Mouse (Mus musculus): ENCODE measurements around the gene Nr4a1. TPM values are rescaled to one million over a fixed set of nuclear protein-coding genes. Genes with fewer than 3 reads are reported as not detected.

The Nr4a1 gene
- total and polyA plus RNA-seq, 2 experiments from 2014 or later: 8.6 to 56.0 TPM

DNA sequence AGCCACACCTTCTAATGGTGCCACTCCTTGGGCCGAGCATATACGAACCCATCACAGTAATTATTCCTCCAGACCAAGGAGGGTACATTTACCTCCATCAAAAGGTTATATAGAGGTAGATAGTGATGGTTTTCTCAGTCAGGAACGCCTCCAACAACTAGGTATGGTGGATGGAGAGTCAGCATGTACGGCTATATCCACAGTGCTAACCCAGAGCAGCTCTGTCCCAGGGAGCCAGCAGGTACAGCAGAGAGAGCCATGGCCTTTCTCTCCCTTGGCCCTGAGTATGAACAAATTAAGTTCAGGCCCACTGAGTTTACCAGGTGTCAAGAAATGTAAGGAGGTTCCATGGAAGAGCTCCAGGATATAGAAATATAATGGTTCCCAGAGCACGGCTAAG, 2.1 kb upstream of the Nr4a1 start:
- no peak overlapping the region for H3K9ac ChIP-seq (replicated peaks; ENCODE audit: low read depth, low read length)
- no peak for ATAC-seq (ENCODE audit: insufficient read depth, low read depth)
- no peak for TF ChIP-seq CTCF (IDR thresholded peaks at IDR 0.05; ENCODE audit: low read depth)
- no peak for TF ChIP-seq EP300 (IDR thresholded peaks at IDR 0.05; ENCODE audit: low read depth)
- WGBS: 88% methylated on average over 5 of the region's 5 CpGs
- H3K4me1 ChIP-seq (ENCODE audit: control insufficient read depth, insufficient read depth): peaks cover 49% of the 10 kb centered on the region
- no peak overlapping the region for H3K4me2 ChIP-seq (ENCODE audit: low read depth, low read length)
- no peak overlapping the region for H3K4me3 ChIP-seq (ENCODE audit: low read depth, low read length)
- no peaks in the 10 kb centered on the region for H3K27me3 ChIP-seq (ENCODE audit: control insufficient read depth, insufficient read depth, low read length)
- H3K27ac ChIP-seq (ENCODE audit: low read depth): no peak overlapping the region
- DNase-seq (ENCODE audit: low spot score): no peak
- H3K9me3 ChIP-seq (replicated peaks; ENCODE audit: control insufficient read depth, low read length): no peaks in the 10 kb centered on the region
- no peaks in the 10 kb centered on the region for H3K36me3 ChIP-seq (replicated peaks; ENCODE audit: control insufficient read depth, insufficient read depth, low read length)

GRCm38 (mm10) chr15:101252614-101253013, 1.5 kb upstream of the Nr4a1 start:
- 78% methylated on average over 6 of the region's 6 CpGs for WGBS
- no peak overlapping the region for H3K9ac ChIP-seq (replicated peaks; ENCODE audit: low read depth, low read length)
- TF ChIP-seq EP300 (IDR thresholded peaks at IDR 0.05; ENCODE audit: low read depth) (no peak), CTCF (IDR thresholded peaks at IDR 0.05; ENCODE audit: low read depth) (no peak)
- H3K36me3 ChIP-seq (replicated peaks; ENCODE audit: control insufficient read depth, insufficient read depth, low read length): no peaks in the 10 kb centered on the region
- no peak overlapping the region for H3K4me3 ChIP-seq (ENCODE audit: low read depth, low read length)
- peaks cover 45% of the 10 kb centered on the region for H3K4me1 ChIP-seq (ENCODE audit: control insufficient read depth, insufficient read depth)
- no peak overlapping the region for H3K4me2 ChIP-seq (ENCODE audit: low read depth, low read length)
- H3K27ac ChIP-seq (ENCODE audit: low read depth): no peak overlapping the region
- no peaks in the 10 kb centered on the region for H3K27me3 ChIP-seq (ENCODE audit: control insufficient read depth, insufficient read depth, low read length)
- H3K9me3 ChIP-seq (replicated peaks; ENCODE audit: control insufficient read depth, low read length): no peaks in the 10 kb centered on the region
- DNase-seq (ENCODE audit: low spot score): no peak
- no peak for ATAC-seq (ENCODE audit: insufficient read depth, low read depth)

DNA sequence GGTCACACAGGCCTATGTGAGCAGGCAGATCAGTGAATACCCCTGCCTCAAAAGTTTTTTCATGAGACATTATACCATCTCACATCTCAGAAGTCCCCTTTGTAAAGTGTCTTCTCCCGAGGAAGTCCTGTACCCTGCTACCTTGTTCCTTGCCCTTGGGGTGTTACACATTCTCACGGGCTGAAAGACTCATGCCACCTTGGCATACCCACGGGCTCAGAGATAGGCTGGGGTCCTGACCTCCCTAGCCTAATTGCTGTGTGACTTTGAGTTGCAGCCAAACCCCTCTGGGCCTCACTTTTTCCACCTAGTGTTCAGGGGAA, 545 bp upstream of the Nr4a1 start:
- TF ChIP-seq EP300 (IDR thresholded peaks at IDR 0.05; ENCODE audit: low read depth) (no peak), CTCF (IDR thresholded peaks at IDR 0.05; ENCODE audit: low read depth) (no peak)
- 27% methylated on average over 3 of the region's 3 CpGs for WGBS
- no peak overlapping the region for H3K9ac ChIP-seq (replicated peaks; ENCODE audit: low read depth, low read length)
- H3K4me2 ChIP-seq (ENCODE audit: low read depth, low read length): peak overlapping the region; percentile 89
- peak overlapping the region; percentile 70; the same call in 1 of the 2 replicates for H3K27ac ChIP-seq (ENCODE audit: low read depth)
- DNase-seq (ENCODE audit: low spot score): no peak
- H3K4me1 ChIP-seq (ENCODE audit: control insufficient read depth, insufficient read depth): peaks cover 36% of the 10 kb centered on the region
- H3K27me3 ChIP-seq (ENCODE audit: control insufficient read depth, insufficient read depth, low read length): no peaks in the 10 kb centered on the region
- peak overlapping the region; percentile 62 for H3K4me3 ChIP-seq (ENCODE audit: low read depth, low read length)
- H3K9me3 ChIP-seq (replicated peaks; ENCODE audit: control insufficient read depth, low read length): no peaks in the 10 kb centered on the region
- H3K36me3 ChIP-seq (replicated peaks; ENCODE audit: control insufficient read depth, insufficient read depth, low read length): no peaks in the 10 kb centered on the region
- no peak for ATAC-seq (ENCODE audit: insufficient read depth, low read depth)

GRCm38 (mm10) chr15:101255842-101256462, 1.9 kb downstream of the Nr4a1 start:
- no peaks in the 10 kb centered on the region for H3K36me3 ChIP-seq (replicated peaks; ENCODE audit: control insufficient read depth, insufficient read depth, low read length)
- H3K27ac ChIP-seq (ENCODE audit: low read depth): peak overlapping the region; percentile 46
- H3K27me3 ChIP-seq (ENCODE audit: control insufficient read depth, insufficient read depth, low read length): no peaks in the 10 kb centered on the region
- no peak overlapping the region for H3K9ac ChIP-seq (replicated peaks; ENCODE audit: low read depth, low read length)
- no peak for TF ChIP-seq EP300 (IDR thresholded peaks at IDR 0.05; ENCODE audit: low read depth)
- no peak for TF ChIP-seq CTCF (IDR thresholded peaks at IDR 0.05; ENCODE audit: low read depth)
- 59% methylated on average over 7 of the region's 7 CpGs for WGBS
- no peaks in the 10 kb centered on the region for H3K9me3 ChIP-seq (replicated peaks; ENCODE audit: control insufficient read depth, low read length)
- DNase-seq (ENCODE audit: low spot score) (no peak), ATAC-seq (ENCODE audit: insufficient read depth, low read depth) (no peak)
- peaks cover 43% of the 10 kb centered on the region for H3K4me1 ChIP-seq (ENCODE audit: control insufficient read depth, insufficient read depth)
- H3K4me2 ChIP-seq (ENCODE audit: low read depth, low read length): no peak overlapping the region
- H3K4me3 ChIP-seq (ENCODE audit: low read depth, low read length): no peak overlapping the region

- WGBS: 61% methylated on average over 14 of the region's 14 CpGs
- H3K9me3 ChIP-seq (replicated peaks; ENCODE audit: control insufficient read depth, low read length): no peaks in the 10 kb centered on the region
- TF ChIP-seq CTCF (IDR thresholded peaks at IDR 0.05; ENCODE audit: low read depth): no peak
- TF ChIP-seq EP300 (IDR thresholded peaks at IDR 0.05; ENCODE audit: low read depth): no peak
- H3K4me1 ChIP-seq (ENCODE audit: control insufficient read depth, insufficient read depth): peaks cover 50% of the 10 kb centered on the region
- H3K27me3 ChIP-seq (ENCODE audit: control insufficient read depth, insufficient read depth, low read length): no peaks in the 10 kb centered on the region
- no peak overlapping the region for H3K4me2 ChIP-seq (ENCODE audit: low read depth, low read length)
- no peaks in the 10 kb centered on the region for H3K36me3 ChIP-seq (replicated peaks; ENCODE audit: control insufficient read depth, insufficient read depth, low read length)
- H3K9ac ChIP-seq (replicated peaks; ENCODE audit: low read depth, low read length): no peak overlapping the region
- no peak overlapping the region for H3K4me3 ChIP-seq (ENCODE audit: low read depth, low read length)
- ATAC-seq (ENCODE audit: insufficient read depth, low read depth) (no peak), DNase-seq (ENCODE audit: low spot score) (peak; percentile 41)
- peak overlapping the region; percentile 46 for H3K27ac ChIP-seq (ENCODE audit: low read depth)
Observed at GRCm38 (mm10) chr15:101256463-101257206, 2.6 kb downstream of the Nr4a1 start.

Measured in heart, postnatal 0 days (tissue).